27 mouse cellular contexts compared by ENCODE assay signal in genomic region chr6:79817616-79818015, GRCm38 (mm10). TPM values are rescaled to one million over a fixed set of nuclear protein-coding genes. Genes with fewer than 3 reads are reported as not detected.
"Had no signal": no experiment of that assay in that cellular context is flagged by ENCODE, and none has a peak within 500 bp of the region (broad histone marks: within the 10 kb centered on the region; RNA-seq: fewer than 3 reads in every experiment).

Gm20594 (plus strand) TSS chr6:79817916.

- H3K36me3 ChIP-seq: neural tube, embryonic 12.5 days; neural tube, embryonic 13.5 days; neural tube, embryonic 15.5 days; stomach, embryonic 15.5 days had no signal

- H3K9me3 ChIP-seq: neural tube, embryonic 12.5 days; neural tube, embryonic 13.5 days; neural tube, embryonic 15.5 days; stomach, embryonic 15.5 days had no signal

- H3K27ac ChIP-seq: neural tube, embryonic 12.5 days; neural tube, embryonic 13.5 days; neural tube, embryonic 15.5 days; stomach, embryonic 15.5 days; stomach, postnatal 0 days had no signal

- H3K4me3 ChIP-seq: neural tube, embryonic 12.5 days; neural tube, embryonic 13.5 days; neural tube, embryonic 15.5 days; stomach, embryonic 15.5 days had no signal

- H3K4me1 ChIP-seq: neural tube, embryonic 12.5 days; neural tube, embryonic 13.5 days; neural tube, embryonic 15.5 days; stomach, embryonic 15.5 days had no signal

- H3K4me2 ChIP-seq: neural tube, embryonic 12.5 days; neural tube, embryonic 13.5 days; neural tube, embryonic 15.5 days; stomach, embryonic 15.5 days had no signal

- DNase-seq: retina, postnatal 1 day; right cerebral cortex, adult 18-20 months; right cerebral cortex, postnatal 14 days; right cerebral cortex, postnatal 25 days; right cerebral cortex, postnatal 4 days; spleen, adult 18-20 months; thymus, adult 18-20 months; thymus, adult 2 months; thymus, postnatal 14 days; thymus, postnatal 25 days; thymus, postnatal 36 days; thymus, postnatal 4 days had no signal

- H3K9ac ChIP-seq: neural tube, embryonic 12.5 days; neural tube, embryonic 13.5 days; neural tube, embryonic 15.5 days; stomach, embryonic 15.5 days had no signal

- H3K27me3 ChIP-seq: neural tube, embryonic 12.5 days; neural tube, embryonic 13.5 days; neural tube, embryonic 15.5 days; stomach, embryonic 15.5 days had no signal

RNA-seq across cellular contexts. Expression of gene Gm20594, which starts in this region (rescaled TPM):
- total RNA-seq: neutrophil, adult 5-6 weeks had no signal
- polyA plus RNA-seq: neural tube, embryonic 11.5 days; neural tube, embryonic 12.5 days; neural tube, embryonic 13.5 days; neural tube, embryonic 14.5 days; neural tube, embryonic 15.5 days; small intestine, adult 2 months; spleen, adult 2 months; stomach, embryonic 14.5 days; stomach, embryonic 15.5 days; stomach, embryonic 16.5 days; stomach, postnatal 0 days; testis, adult 2 months; thymus, adult 2 months; thymus, postnatal 0 days; urinary bladder, adult 2 months had no signal
